Mouse (Mus musculus): ENCODE data around the gene Tstd2.

DNA sequence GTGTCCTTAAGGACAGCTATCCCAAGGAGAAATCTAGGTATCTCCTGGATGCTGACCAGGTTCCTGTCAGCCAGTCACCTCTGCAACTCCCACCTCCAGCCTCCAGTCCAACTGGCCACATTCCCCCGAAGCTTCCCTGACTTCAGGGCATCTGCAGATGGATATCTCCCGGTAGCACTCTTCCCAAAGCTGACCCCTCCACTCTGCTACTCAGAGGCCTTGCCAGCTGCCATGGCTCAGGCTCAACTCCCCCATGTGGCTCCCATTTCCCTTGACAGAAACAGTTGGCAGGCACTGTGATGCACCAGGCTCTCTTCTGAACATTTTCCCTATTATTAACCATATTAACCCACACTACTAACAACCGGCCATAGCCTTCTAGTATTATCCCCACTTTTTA is 27.1 kb downstream of the Tstd2 start:
- TF ChIP-seq CTCF (IDR thresholded peaks at IDR 0.05; ENCODE audit: low read depth) (no peak), EP300 (IDR thresholded peaks at IDR 0.05; ENCODE audit: low read depth) (no peak)

All from liver, postnatal 0 days (tissue).